Mouse (Mus musculus): ENCODE data around the gene Sars. TPM values are rescaled to one million over a fixed set of nuclear protein-coding genes. Genes with fewer than 3 reads are reported as not detected.

Sars gene
- total RNA-seq, 4 experiments from 2014 or later: 183 to 191 (median 186) TPM

DNA sequence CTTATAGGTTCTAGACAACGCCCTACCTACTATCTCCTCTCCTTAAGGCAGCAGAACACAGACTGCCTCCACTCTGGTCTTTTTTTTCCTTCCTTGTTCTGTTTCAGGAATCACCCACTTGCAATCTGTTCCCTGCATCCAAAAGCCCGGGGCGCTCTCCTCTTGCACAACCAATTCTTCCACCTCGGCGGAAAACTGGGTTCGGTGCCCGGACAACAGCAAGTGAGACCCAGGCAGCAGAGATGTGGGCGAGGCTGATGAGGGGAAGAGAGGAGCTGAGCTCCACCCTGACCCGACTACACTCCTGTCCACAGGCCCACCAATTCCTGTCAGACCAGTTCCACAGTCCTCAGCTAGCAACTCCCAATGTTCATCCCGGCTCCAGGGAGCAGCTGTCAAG is 58.8 kb downstream of the Sars start:
- DNase-seq: no peak

DNA sequence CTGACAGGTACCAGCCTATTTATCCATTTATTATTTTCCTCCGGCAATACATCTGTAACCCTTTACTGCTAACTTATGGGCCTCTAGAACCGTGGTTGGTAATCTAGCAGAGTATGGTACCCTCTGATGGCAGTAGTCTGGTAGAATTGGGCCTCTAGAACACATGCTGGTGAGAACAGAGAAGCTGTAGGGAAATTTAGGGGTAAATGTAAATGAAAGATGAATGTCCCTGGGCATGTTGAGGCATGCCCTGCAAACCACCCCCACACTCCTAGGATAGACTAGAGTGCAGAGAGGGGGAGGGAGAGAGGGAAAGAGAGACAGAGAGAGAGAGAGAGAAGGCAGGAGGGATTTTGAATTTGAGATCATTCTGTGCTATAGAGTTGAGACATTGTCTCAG is 60.6 kb downstream of the Sars start:
- DNase-seq: no peak

DNA sequence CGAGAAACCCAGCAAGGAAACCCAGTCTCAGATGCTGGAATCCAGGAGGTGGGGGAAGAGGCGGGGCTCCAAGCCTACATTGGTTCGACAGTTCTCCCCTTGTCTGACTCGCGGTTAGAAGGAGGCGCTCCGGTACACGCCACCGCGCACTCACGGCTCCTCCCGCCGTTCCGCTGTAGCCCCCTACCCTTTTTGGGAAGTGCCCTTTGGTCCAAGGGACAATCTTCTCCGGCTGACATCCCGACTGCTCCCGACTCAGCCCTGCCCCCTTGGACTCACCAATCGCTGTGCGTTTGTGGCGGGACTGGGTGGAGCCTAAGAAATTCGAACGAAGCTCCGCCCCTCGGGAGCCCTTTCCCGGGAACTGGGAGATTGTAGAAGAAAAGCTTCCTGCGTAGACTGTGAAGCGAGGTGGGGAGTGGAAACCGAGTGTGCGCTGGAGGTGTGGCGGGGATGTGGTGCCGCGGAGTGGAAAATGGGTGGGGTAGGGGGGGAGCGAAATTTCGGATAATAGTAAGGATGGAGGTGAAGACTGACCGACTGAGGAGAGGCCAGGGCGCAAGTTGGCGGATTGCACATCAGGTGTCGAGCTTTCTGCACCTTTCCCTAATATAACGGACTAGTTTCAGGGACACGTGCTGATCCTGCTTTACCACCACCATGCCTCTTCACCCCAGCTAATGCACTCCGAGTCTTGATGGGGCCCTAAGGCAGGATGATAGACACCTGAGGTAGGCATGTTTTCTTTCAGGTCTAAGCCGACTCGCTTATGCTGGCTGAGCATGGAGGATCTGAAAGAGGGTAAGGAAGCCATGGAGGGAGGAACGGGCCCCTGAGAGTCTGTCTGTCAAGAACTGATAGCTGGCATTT is 61.3 kb downstream of the Sars start, which contains the start of gene Psrc1:
Gene Psrc1 (plus strand): TSS at position 355 of the 870 bp plus-strand sequence.
- peak; percentile 82 for DNase-seq

DNA sequence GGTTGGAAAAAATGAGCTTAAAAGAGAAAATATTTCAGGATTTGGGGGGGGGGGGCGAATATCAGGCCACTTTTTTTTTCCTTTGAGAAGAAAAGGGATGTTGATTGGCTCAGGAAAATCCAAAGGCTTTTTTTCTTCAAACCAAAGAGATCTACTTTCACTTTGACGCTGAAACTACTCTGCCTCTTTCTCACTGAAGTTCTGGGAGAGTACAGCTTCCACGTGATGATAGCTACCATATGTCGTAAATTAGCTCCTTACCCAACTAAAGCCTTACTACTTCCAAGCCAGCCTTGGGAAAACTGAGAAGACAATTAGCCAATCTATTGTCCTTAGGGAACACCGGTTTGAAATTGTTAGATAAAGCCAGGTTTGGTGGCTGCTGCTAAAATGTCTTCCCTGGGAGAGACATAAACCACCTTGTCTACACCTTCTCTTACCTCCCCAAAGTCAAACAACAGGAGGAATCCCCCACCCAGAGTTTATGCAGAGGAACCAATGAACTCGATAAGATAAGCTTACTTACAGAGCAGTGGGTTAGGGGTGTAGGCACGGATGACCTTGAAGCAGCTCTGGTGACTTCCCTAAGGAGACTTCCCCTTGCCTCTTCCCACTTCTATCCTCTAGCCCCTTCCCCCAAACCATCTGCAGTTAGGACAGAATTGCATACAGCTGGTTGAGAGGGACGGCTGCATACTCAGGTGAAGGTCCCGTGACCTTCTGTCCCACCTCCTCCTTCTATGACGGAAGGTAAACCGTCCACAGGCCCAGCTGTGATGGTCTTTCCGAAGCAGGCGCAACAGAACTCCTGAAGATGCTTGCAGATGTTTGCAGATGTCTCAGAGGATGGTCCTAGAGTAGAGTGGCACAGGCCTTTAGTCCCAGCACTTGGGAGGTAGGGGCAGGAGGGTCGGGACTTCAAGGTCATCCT is 62.8 kb downstream of the Sars start:
- DNase-seq: no peak

DNA sequence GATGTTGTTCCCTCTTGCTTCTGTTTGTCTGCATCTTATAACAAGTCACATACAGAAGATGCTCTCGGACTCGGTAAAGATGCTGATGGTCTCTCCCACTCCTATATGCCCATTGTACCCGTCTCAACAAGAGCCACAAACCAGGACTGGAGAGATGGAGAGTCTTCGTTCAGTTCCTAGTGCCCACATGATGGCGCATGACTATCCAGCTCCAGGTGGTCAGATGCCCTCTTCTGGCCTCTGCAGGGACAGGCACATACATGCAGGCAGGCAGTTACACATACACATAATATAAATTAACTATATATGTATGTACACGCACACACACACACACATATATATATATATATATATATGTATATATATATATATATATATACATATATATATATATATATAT is 64.3 kb downstream of the Sars start:
- DNase-seq: no peak

DNA sequence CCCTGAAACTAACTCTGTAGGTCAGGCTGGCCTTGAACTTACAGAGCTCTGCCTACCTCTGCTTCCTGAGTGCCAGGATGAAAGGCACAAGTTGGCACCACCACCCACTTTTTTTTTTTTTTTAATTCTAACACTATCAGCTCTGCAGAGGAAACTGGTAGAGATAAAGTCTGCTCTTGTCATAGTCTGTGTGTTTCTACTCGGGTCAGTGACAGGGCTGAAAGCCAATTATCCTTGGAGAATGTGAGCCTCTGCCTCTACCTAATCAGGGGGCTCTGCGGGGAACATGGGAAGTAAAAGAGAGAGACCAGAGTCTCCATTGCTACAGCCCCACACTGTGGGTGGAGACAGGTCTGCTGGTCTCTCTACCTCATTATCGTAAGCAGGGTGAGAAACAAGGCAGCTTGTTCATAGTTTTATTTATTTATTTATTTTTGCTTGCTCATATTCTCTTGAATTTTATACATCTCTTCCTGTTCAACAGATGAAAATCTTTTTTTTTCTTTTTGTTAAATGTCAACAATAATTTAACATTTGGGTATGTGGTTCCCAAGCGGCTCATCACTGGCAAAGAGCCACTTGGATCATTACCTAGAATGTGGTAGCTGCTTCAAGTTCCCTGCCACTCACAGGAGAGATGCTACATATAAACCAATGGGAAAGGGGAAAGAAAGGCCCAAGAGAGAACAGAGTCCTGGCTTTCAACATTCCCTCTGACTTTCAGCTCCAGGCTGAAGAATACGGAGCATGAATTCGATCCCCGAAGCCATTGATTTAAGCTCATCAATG is 65.9 kb downstream of the Sars start:
- no peak for DNase-seq

Other genes starting within 250 kb of the Sars start
- gene Cyb561d1, start 244.0 kb downstream of the Sars start, total RNA-seq (2022): 10 to 100 TPM in 2 of 4 experiments, 1 to 10 TPM in 2; 9.3 to 14.7 (median 11.7) TPM
- 10 to 100 TPM in 3 of 4 experiments, 1 to 10 TPM in 1; 8.2 to 23.1 (median 15.0) TPM for gene Atxn7l2, start 234.3 kb downstream of the Sars start, total RNA-seq (2022)
- 1 to 10 TPM in 1 of 4 experiments, under 1 TPM in 3; 0.35 to 1.0 (median 0.65) TPM for gene Sypl2, start 218.6 kb downstream of the Sars start, total RNA-seq (2022)
- 10 to 100 TPM; 85.1 to 96.1 (median 89.0) TPM for gene Psma5, start 188.3 kb downstream of the Sars start, total RNA-seq (2022)
- gene Sort1, start 161.1 kb downstream of the Sars start, total RNA-seq (2022): 10 to 100 TPM; 25.9 to 67.1 (median 40.9) TPM
- not detected for gene Mybphl, start 80.3 kb downstream of the Sars start, total RNA-seq (2022)
- 1 to 10 TPM; 1.6 to 4.8 (median 3.0) TPM for gene Psrc1, start 61.4 kb downstream of the Sars start, total RNA-seq (2022)
- 10 to 100 TPM in 2 of 4 experiments, 1 to 10 TPM in 2; 6.5 to 14.6 (median 9.5) TPM for gene Celsr2, start 29.7 kb downstream of the Sars start, total RNA-seq (2022)
- gene 1700013F07Rik, start 88.9 kb upstream of the Sars start, total RNA-seq (2022): under 1 TPM in 2 of 4 experiments, not detected in 2; 0.45 to 0.59 TPM
- gene 5330417C22Rik, start 91.3 kb upstream of the Sars start, total RNA-seq (2022): 1 to 10 TPM; 2.4 to 6.9 (median 3.9) TPM
- 10 to 100 TPM; 63.6 to 76.6 (median 68.7) TPM for gene Tmem167b, start 117.3 kb upstream of the Sars start, total RNA-seq (2022)
- gene Taf13, start 126.5 kb upstream of the Sars start, total RNA-seq (2022): 10 to 100 TPM; 26.3 to 35.0 (median 29.7) TPM
- 10 to 100 TPM; 11.7 to 19.3 (median 15.3) TPM for gene Wdr47, start 146.1 kb upstream of the Sars start, total RNA-seq (2022)
- gene Clcc1, start 208.7 kb upstream of the Sars start, total RNA-seq (2022): 10 to 100 TPM; 45.3 to 56.4 (median 50.8) TPM

All from adrenal gland, adult 8-10 months (tissue).